Mouse (Mus musculus) retina, postnatal 1 day (tissue): ENCODE measurements at regions not wholly inside any gene's neighbourhood (a gene's known extent, or its start where the extent isn't known, plus 50 kb on each side); places are given as distances from the start of the nearest gene placed in this dataset.

Experiments used
- DNase-seq: peaks from one replicate; pipeline ENCODE4 v3.0.0-alpha.2; 2012

DNA sequence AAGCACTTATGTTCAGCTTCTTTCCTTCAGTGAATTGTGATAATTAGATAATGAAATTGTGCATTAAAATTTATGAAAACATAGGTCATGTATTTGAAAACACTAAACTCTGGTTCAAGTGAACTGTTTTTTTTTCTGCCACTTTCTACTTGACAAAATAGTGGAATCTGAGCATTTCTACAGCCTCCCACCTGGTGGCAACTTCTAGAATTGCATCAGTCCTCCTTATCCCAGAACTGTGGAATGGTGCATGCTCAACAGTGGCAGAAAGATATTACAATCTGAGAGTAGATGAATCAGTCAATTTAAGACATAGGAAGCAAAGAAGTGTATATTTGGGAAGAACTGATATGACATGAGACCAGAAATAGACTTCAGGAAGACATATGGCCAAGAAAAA lies 84.1 kb upstream of the Gm28269 start:
- peak; percentile 3 for DNase-seq

DNA sequence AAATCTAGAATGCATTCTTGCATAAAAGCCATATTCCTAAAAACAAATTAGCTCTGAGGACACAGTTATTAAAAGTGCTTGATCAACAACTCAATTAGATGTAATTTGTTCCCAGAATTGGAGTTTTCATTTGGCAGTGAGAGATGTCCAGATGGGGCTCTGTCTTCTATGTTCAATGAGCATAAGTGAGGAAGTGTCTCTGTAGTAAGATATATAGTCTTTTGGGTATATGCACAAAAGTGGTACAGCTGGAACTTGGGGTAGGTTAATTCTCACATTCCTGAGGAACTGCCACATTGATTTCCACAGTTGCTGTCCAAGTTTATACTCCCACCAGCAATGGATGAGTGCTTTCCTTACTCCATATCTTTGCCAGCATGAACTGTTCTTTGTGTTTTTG lies 64.3 kb upstream of the Gm28269 start:
- DNase-seq, result no peak

DNA sequence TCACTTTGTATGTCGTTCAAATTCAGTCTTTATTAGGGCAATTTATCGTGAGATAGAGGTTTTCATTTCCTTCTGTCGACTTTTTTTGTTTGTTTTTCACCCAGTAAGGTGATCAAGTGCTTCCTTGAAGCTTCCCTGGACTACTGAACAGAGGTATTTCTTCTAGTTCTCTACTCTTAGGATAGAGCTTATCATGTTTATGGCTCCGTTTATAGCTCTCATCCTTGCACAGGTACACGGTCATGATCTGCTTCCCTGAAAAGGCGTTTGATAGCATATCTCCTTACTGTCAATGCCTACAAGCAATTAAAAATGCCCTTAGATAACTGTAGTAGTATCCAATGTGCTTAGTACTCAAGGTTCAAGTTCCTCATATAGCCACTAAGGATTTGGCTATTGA lies 56.9 kb upstream of the Gm28269 start:
- DNase-seq, result no peak
